Mouse (Mus musculus) kidney, adult 2 months (tissue): ENCODE measurements around the gene Grik4.

Source experiments
- CTCF ChIP-seq: fragments of 200-500 bp; conservative IDR thresholded peaks from 2 replicates; pipeline ENCODE4 v1.5.1; 2011; ENCODE audit warnings: low read depth, mild to moderate bottlenecking, control low read depth, low read length, moderate library complexity, mixed read lengths; ENCODE audit not compliant: insufficient read depth, insufficient read length
- POLR2A ChIP-seq: fragments of 200-500 bp; IDR thresholded peaks from one replicate; pipeline ENCODE4 v1.6.1; 2011; ENCODE audit warnings: low read depth, low read length, control low read depth

DNA sequence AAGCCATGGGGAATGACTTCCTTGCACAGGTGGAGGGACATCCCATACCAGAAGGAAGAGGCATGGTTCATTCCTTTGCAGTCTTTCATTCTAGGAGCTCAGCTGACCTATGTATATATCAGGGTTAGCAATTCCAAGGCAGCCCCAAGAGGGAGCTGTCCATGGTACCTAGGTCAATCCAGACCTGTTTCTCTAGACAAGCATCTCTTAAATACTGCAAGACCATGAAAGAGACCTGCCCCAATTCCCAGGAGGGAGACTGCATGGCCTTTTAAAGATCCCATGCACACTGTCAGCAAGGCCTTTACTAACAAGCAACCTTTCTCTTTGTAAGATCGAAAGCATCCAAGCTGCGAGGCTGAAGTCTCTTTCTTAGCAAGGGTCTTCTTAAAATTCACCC lies 291.5 kb downstream of the Grik4 start:
- TF ChIP-seq POLR2A: no peak
- TF ChIP-seq CTCF: no peak
